ENCODE assay signal across 8 mouse cellular contexts in the genomic region with DNA sequence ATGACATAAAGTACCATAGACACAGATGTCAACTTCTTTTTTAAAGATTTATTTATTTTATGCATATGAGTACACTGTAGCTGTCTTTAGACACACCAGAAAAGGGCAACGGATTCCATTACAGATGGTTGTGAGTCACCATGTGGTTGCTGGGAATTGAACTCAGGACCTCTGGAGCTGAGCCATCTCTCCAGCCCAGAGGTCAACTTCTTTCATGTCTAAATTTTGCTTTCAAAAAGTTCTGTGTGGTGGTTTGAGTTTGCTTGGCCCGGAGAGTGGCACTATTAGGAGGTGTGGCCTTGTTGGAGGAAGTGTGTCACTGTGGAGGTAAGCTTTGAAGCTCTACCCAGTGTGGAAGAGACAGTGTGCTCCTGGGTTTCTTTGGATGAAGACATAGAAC. TPM values are rescaled to one million over a fixed set of nuclear protein-coding genes. Genes with fewer than 3 reads are reported as not detected.
DNase-seq lines count a peak whose midpoint lies in the region; ATAC-seq lines count a peak whose summit lies in the region.
"Not testable (repeated sequence)": the region's sequence is repeated elsewhere in the genome, so short reads cannot be mapped to it uniquely, and the experiment has no call there.
"Had no signal": no experiment of that assay in that cellular context is flagged by ENCODE, and none has a peak within 500 bp of the region (broad histone marks: within the 10 kb centered on the region; RNA-seq: fewer than 3 reads in every experiment).

No protein-coding gene starts in this region.

- WGBS in limb, embryonic 13.5 days = 78% methylated on average over 2 of the region's 2 CpGs

- not testable (repeated sequence) for ATAC-seq in limb, embryonic 13.5 days (ENCODE audit: low FRiP score, low read depth)

- H3K27ac ChIP-seq in limb, embryonic 13.5 days = 0 out of 2 replicates have a peak overlapping the region, but pooled peaks have one; percentile 6

- H3K4me1 ChIP-seq in limb, embryonic 13.5 days = not testable (repeated sequence)

- DNase-seq in 3134 (ENCODE audit: extremely low read depth, insufficient read length, low spot score) = peak; percentile 58
- peak; percentile 73 for DNase-seq in 3T3-L1 (ENCODE audit: low read depth, low spot score)
- peak; percentile 55 for DNase-seq in NIH3T3 (ENCODE audit: low read depth)
- DNase-seq in adipocyte (ENCODE audit: low spot score) = peak; percentile 12

- H3K9me3 ChIP-seq in limb, embryonic 13.5 days = not testable (repeated sequence)

- H3K27me3 ChIP-seq in limb, embryonic 13.5 days = not testable (repeated sequence)

- H3K9ac ChIP-seq in limb, embryonic 13.5 days = not testable (repeated sequence)

- not testable (repeated sequence) for H3K36me3 ChIP-seq in limb, embryonic 13.5 days

- H3K4me2 ChIP-seq in limb, embryonic 13.5 days (replicated peaks) = not testable (repeated sequence)

- H3K4me3 ChIP-seq in limb, embryonic 13.5 days = not testable (repeated sequence)

RNA-seq across cellular contexts. Expression of a gene that starts 40.2 kb away (rescaled TPM):
- 20.7 and 20.9 TPM in 2 replicates for polyA plus RNA-seq in limb, embryonic 13.5 days (2015; fragmentation: Nextera tagmentation; extraction: Ambion mirVana)
- polyA plus RNA-seq: activated CD4-positive, CD25-positive, alpha-beta regulatory T cell, adult 4 months; CD4-positive, CD25-positive, alpha-beta regulatory T cell, adult 4 months; G1E had no signal

RNA-seq across cellular contexts. Expression of a gene that starts 52.9 kb away (rescaled TPM):
- 36.4 and 37.8 TPM in 2 replicates for polyA plus RNA-seq in limb, embryonic 13.5 days (2015; fragmentation: Nextera tagmentation; extraction: Ambion mirVana)

Comparison
In these comparisons a context has a peak if more than half of its experiments do, and no peak if none do; other contexts are left out.
1. DNase-seq: peak in every context shown above with its lines; median percentile 73 in 3T3-L1; 58 in 3134; 55 in NIH3T3; 12 in adipocyte.